Mouse (Mus musculus): ENCODE data around the gene Tmem14c. TPM values are rescaled to one million over a fixed set of nuclear protein-coding genes. Genes with fewer than 3 reads are reported as not detected.

Tmem14c gene
- polyA plus RNA-seq, 1 experiment = 67.3 TPM

DNA sequence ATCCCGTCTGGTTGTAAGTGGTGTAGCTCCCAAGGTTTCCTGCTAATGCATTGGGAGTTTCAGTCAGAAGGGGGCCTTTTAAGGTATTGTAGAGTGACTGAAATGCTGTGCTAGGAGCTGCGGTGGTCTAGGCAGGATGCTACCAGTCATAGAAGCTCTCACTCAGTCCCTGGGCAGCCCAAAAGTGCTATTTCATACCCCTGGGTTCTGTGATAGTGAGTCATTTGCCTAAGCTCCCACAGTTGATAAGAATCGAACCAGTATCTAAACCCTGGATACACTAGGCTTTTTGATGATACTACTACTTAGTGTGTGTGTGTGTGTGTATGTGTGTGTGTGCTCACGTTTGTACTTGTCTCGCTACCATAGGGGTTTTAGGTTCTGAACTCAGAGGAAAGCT is 14.0 kb downstream of the Tmem14c start:
- no peak overlapping the region for H3K4me3 ChIP-seq (ENCODE audit: insufficient read depth, low read length)
- TF ChIP-seq CTCF (IDR thresholded peaks at IDR 0.05; ENCODE audit: extremely low read depth, insufficient read depth, low read length) (no peak), POLR2A (IDR thresholded peaks at IDR 0.05; ENCODE audit: extremely low read depth, insufficient read depth, low read length) (no peak)
- no peak overlapping the region for H3K27ac ChIP-seq (ENCODE audit: insufficient read depth, low read length)
- no peaks in the 10 kb centered on the region for H3K4me1 ChIP-seq (ENCODE audit: control insufficient read depth, insufficient read depth, low read length)

DNA sequence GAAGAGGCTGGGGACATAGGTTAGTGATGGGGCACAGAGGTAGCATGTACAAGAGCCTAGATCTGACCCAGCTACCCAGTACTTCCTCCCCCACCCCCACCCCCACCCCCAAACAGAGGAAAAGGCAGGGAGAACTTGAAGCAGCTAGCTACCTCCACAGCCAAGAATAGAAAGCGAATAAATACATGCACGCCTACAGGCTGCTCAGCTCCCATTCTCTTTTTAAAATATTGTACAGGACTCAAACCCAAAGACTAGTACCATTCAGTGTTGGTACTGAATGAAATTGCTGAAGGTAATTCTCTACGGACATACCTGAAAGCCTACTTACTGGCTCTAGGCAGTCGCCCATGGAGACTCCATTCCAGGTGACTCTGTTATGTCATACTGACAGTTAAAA is 26.4 kb downstream of the Tmem14c start:
- H3K27ac ChIP-seq (ENCODE audit: insufficient read depth, low read length) = no peak overlapping the region
- H3K4me1 ChIP-seq (ENCODE audit: control insufficient read depth, insufficient read depth, low read length) = peaks cover 7% of the 10 kb centered on the region
- TF ChIP-seq POLR2A (IDR thresholded peaks at IDR 0.05; ENCODE audit: extremely low read depth, insufficient read depth, low read length) = no peak
- TF ChIP-seq CTCF (IDR thresholded peaks at IDR 0.05; ENCODE audit: extremely low read depth, insufficient read depth, low read length) = no peak
- H3K4me3 ChIP-seq (ENCODE audit: insufficient read depth, low read length) = no peak overlapping the region

DNA sequence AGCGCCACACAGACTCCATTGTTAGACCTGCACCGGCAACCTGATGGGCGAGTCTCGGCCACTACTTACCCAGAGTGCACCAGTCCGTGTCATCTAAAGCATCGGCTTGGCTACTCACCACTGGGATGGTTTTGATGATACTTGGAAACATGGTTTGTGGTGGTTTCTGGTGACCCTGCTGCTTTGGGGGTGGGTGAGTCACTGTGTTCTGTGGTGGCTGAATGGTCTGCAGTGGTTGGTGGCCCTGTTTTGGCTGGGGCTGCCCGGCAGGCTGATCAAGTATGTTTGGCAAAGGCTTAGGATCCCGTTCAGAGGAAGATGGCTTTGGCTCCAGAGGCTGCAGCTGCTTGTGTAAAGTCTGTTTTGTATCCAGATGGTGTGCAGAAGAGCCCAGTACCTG is 29.8 kb downstream of the Tmem14c start:
- peaks cover 7% of the 10 kb centered on the region for H3K4me1 ChIP-seq (ENCODE audit: control insufficient read depth, insufficient read depth, low read length)
- no peak overlapping the region for H3K4me3 ChIP-seq (ENCODE audit: insufficient read depth, low read length)
- no peak overlapping the region for H3K27ac ChIP-seq (ENCODE audit: insufficient read depth, low read length)
- TF ChIP-seq POLR2A (IDR thresholded peaks at IDR 0.05; ENCODE audit: extremely low read depth, insufficient read depth, low read length) (no peak), CTCF (IDR thresholded peaks at IDR 0.05; ENCODE audit: extremely low read depth, insufficient read depth, low read length) (no peak)

DNA sequence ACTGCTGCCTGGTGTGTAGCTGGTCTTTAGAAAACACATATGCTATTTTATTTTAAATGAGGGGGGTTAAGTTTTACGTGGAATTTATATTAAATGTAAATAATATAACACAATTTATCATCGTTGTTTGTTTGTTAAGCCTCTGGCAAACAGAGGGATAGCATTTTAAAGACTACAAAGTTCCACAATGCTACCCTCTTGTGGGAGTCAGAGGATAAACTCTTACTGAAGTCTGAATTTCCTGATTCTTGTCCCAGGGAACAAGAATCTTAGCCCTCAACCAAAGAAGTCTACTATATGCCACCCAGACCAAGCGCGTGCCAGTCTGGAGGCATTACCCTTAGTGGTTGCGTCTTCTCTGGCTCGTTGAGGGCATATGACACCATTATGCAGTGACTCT is 31.2 kb downstream of the Tmem14c start:
- Histone ChIP-seq H3K4me1 (ENCODE audit: control insufficient read depth, insufficient read depth, low read length) (peaks cover 6% of the 10 kb centered on the region), H3K27ac (ENCODE audit: insufficient read depth, low read length) (no peak overlapping the region), H3K4me3 (ENCODE audit: insufficient read depth, low read length) (no peak overlapping the region)
- no peak for TF ChIP-seq POLR2A (IDR thresholded peaks at IDR 0.05; ENCODE audit: extremely low read depth, insufficient read depth, low read length)
- TF ChIP-seq CTCF (IDR thresholded peaks at IDR 0.05; ENCODE audit: extremely low read depth, insufficient read depth, low read length) = no peak

DNA sequence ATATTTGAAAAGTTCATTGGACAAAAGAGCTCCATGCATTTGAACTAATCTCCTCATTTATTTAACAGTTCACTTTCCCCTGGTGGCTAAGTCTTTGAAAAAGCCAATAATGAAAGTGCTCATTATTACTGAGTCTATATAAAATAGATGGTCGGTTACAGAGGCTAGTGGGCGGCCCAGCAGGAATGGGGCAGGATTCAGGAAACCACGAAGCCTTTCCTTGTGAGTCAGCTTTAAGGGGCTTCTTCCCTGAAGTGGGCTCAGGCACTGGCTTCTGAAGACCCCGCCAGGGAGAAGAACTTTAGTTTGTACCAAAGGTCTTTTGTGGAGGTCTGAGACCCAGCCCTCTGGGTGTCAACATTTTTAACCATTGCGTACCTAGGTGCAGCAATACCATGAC is 35.9 kb downstream of the Tmem14c start:
- Histone ChIP-seq H3K27ac (ENCODE audit: insufficient read depth, low read length) (no peak overlapping the region), H3K4me1 (ENCODE audit: control insufficient read depth, insufficient read depth, low read length) (no peaks in the 10 kb centered on the region), H3K4me3 (ENCODE audit: insufficient read depth, low read length) (no peak overlapping the region)
- TF ChIP-seq CTCF (IDR thresholded peaks at IDR 0.05; ENCODE audit: extremely low read depth, insufficient read depth, low read length) (no peak), POLR2A (IDR thresholded peaks at IDR 0.05; ENCODE audit: extremely low read depth, insufficient read depth, low read length) (no peak)

DNA sequence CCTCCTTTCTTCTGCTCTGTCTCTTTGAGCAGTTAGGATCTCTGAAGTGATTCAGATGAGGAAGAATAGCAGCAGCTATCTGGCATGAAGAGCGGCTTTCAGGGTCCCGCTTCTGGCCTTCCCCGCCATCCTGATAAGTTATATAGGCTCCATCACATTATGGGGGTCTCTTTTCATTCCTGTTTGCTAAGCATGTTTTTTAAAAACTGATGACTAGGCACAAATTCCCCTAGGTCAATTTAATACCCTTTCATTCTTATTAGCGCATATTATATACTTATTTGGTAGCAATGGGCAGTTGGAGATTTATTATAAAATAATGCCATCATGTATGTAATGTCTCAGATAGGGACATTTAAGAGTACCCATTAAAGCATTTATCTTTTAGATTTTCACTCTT is 51.5 kb downstream of the Tmem14c start:
- no peak overlapping the region for H3K4me3 ChIP-seq (ENCODE audit: insufficient read depth, low read length)
- no peaks in the 10 kb centered on the region for H3K4me1 ChIP-seq (ENCODE audit: control insufficient read depth, insufficient read depth, low read length)
- H3K27ac ChIP-seq (ENCODE audit: insufficient read depth, low read length) = no peak overlapping the region
- TF ChIP-seq POLR2A (IDR thresholded peaks at IDR 0.05; ENCODE audit: extremely low read depth, insufficient read depth, low read length) = no peak
- no peak for TF ChIP-seq CTCF (IDR thresholded peaks at IDR 0.05; ENCODE audit: extremely low read depth, insufficient read depth, low read length)

DNA sequence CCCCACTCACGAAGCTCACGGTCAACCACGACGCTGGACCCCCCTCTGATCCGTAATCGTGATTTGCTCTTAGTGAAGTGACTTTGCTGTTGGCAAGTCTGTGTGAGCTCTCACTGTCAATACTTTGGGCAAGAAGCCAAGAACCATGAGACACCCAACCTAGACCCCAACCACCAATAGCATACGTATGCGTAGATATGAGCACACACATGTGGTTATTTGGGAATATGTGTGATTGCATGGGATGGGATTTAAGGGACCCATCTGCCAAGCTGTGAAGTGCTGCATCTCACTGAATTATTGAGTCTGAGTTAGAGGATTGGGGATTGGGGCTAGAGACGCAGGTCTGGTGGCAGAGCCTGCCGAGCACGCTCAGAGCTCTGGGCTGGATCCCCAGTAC is 55.5 kb downstream of the Tmem14c start:
- H3K4me3 ChIP-seq (ENCODE audit: insufficient read depth, low read length) = no peak overlapping the region
- no peaks in the 10 kb centered on the region for H3K4me1 ChIP-seq (ENCODE audit: control insufficient read depth, insufficient read depth, low read length)
- no peak for TF ChIP-seq CTCF (IDR thresholded peaks at IDR 0.05; ENCODE audit: extremely low read depth, insufficient read depth, low read length)
- TF ChIP-seq POLR2A (IDR thresholded peaks at IDR 0.05; ENCODE audit: extremely low read depth, insufficient read depth, low read length) = no peak
- no peak overlapping the region for H3K27ac ChIP-seq (ENCODE audit: insufficient read depth, low read length)

Other genes starting within 250 kb of the Tmem14c start
- 7.1 and 9.6 TPM in 2 replicates for gene Gcnt2, start 156.5 kb upstream of the Tmem14c start, polyA plus RNA-seq (2012; rRNA removed)
- 49.9 and 50.7 TPM in 2 replicates for gene Pak1ip1, start 15.3 kb upstream of the Tmem14c start, polyA plus RNA-seq (2012; rRNA removed)
- gene Mak, start 63.4 kb downstream of the Tmem14c start, polyA plus RNA-seq (2012; rRNA removed) = 3.3 and 4.1 TPM in 2 replicates
- gene Gcm2, start 94.7 kb downstream of the Tmem14c start, polyA plus RNA-seq (2012; rRNA removed) = not detected in 2 replicates
- gene Sycp2l, start 98.0 kb downstream of the Tmem14c start, polyA plus RNA-seq (2012; rRNA removed) = 0.06 and 0.54 TPM in 2 replicates
- gene Elovl2, start 204.1 kb downstream of the Tmem14c start, polyA plus RNA-seq (2012; rRNA removed) = 11.9 and 12.6 TPM in 2 replicates
- gene Smim13, start 233.6 kb downstream of the Tmem14c start, polyA plus RNA-seq (2012; rRNA removed) = 121 and 125 TPM in 2 replicates

Measured in cortical plate, adult 2 months (tissue).